Mouse (Mus musculus) megakaryocyte, adult 5-6 weeks (primary cell): ENCODE measurements around the gene Foxo3. TPM values are rescaled to one million over a fixed set of nuclear protein-coding genes. Genes with fewer than 3 reads are reported as not detected.
A peak's percentile ranks its signal among the peaks of the same experiment; 100 is the strongest.

Experiments
- ATAC-seq: 2 replicates; pipeline ENCODE4 v1.8.0; 2016; ENCODE audit warnings: mild to moderate bottlenecking, inconsistent platforms; ENCODE audit not compliant: poor library complexity, severe bottlenecking
- total RNA-seq, 2 experiments: library from RNA; stranded (forward) in 1 of 2; stranded (reverse) in 1 of 2; fragments of 153-499, 151-499 nt in 1 of 2; fragments of 221-1000, 200-1000 nt in 1 of 2; gene quantifications; 2 replicates each; pipeline versions ENCODE4 v1.2.3 to v1.2.4; 2015 to 2017

Foxo3 gene
- total RNA-seq, 2 experiments from 2014 or later = 24.9 to 25.3 TPM

GRCm38 (mm10) chr10:42189674-42190434 is 86.7 kb downstream of the Foxo3 start:
- no peak for ATAC-seq

GRCm38 (mm10) chr10:42189037-42189436 is 87.5 kb downstream of the Foxo3 start:
- no peak for ATAC-seq

GRCm38 (mm10) chr10:42188091-42188490 is 88.5 kb downstream of the Foxo3 start:
- no peak for ATAC-seq

- no peak for ATAC-seq
Observed at GRCm38 (mm10) chr10:42186941-42187401, 89.6 kb downstream of the Foxo3 start.

- no peak for ATAC-seq
Observed at GRCm38 (mm10) chr10:42180333-42180732, 96.2 kb downstream of the Foxo3 start.

GRCm38 (mm10) chr10:42178751-42179150 is 97.8 kb downstream of the Foxo3 start:
- ATAC-seq = no peak

GRCm38 (mm10) chr10:42177771-42178674 is 98.5 kb downstream of the Foxo3 start:
- no peak for ATAC-seq

- no peak for ATAC-seq
Observed at GRCm38 (mm10) chr10:42174283-42174682, 102.3 kb downstream of the Foxo3 start.

- ATAC-seq = no peak
Observed at GRCm38 (mm10) chr10:42173839-42174238, 102.7 kb downstream of the Foxo3 start.

GRCm38 (mm10) chr10:42170889-42171347 is 105.6 kb downstream of the Foxo3 start:
- ATAC-seq = peak; percentile 59

- no peak for ATAC-seq
Observed at GRCm38 (mm10) chr10:42170201-42170600, 106.4 kb downstream of the Foxo3 start.

- ATAC-seq = no peak
Observed at GRCm38 (mm10) chr10:42154727-42155126, 121.8 kb downstream of the Foxo3 start.

GRCm38 (mm10) chr10:42152426-42153205 is 123.9 kb downstream of the Foxo3 start:
- peak; percentile 92 for ATAC-seq

GRCm38 (mm10) chr10:42149767-42150166 is 126.8 kb downstream of the Foxo3 start:
- ATAC-seq = no peak

- no peak for ATAC-seq
Observed at GRCm38 (mm10) chr10:42148326-42148725, 128.2 kb downstream of the Foxo3 start.

- no peak for ATAC-seq
Observed at GRCm38 (mm10) chr10:42145221-42145620, 131.3 kb downstream of the Foxo3 start.

- ATAC-seq = peak; percentile 57
Observed at GRCm38 (mm10) chr10:42144788-42145187, 131.8 kb downstream of the Foxo3 start.

- ATAC-seq = no peak
Observed at GRCm38 (mm10) chr10:42144176-42144575, 132.4 kb downstream of the Foxo3 start.

- no peak for ATAC-seq
Observed at GRCm38 (mm10) chr10:42142791-42143190, 133.8 kb downstream of the Foxo3 start.

- no peak for ATAC-seq
Observed at GRCm38 (mm10) chr10:42142081-42142480, 134.5 kb downstream of the Foxo3 start.

- no peak for ATAC-seq
Observed at GRCm38 (mm10) chr10:42139749-42140148, 136.8 kb downstream of the Foxo3 start.
